Mouse (Mus musculus): ENCODE measurements around the gene Ascc1.

DNA sequence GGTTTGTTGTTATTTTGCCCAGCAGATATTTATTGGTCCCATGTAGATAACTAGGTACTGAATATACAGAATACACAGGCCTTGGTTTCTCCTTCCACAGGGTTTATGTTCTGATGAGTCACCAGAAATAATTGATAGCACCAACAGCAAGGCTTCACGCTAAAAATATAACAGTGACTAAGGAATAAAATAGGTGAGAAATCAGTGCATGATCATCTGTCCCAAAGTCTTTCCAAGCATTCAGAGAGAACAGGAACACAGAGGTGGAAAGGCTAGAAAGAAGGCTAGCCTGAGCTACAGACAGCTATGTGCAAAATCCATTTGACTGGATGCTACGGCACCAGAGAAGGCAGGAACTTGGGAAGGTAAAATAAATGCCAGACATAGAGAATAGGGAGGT lies 93.0 kb downstream of the Ascc1 start:
- TF ChIP-seq POLR2A (IDR thresholded peaks at IDR 0.05; ENCODE audit: low read depth, low read length) (no peak), CTCF (IDR thresholded peaks at IDR 0.05; ENCODE audit: borderline replicate concordance, insufficient read depth, low read length) (no peak)

Measured in embryonic fibroblast, embryonic 13.5 days (primary cell).